12 mouse cellular contexts compared by ENCODE assay signal in the genomic region with DNA sequence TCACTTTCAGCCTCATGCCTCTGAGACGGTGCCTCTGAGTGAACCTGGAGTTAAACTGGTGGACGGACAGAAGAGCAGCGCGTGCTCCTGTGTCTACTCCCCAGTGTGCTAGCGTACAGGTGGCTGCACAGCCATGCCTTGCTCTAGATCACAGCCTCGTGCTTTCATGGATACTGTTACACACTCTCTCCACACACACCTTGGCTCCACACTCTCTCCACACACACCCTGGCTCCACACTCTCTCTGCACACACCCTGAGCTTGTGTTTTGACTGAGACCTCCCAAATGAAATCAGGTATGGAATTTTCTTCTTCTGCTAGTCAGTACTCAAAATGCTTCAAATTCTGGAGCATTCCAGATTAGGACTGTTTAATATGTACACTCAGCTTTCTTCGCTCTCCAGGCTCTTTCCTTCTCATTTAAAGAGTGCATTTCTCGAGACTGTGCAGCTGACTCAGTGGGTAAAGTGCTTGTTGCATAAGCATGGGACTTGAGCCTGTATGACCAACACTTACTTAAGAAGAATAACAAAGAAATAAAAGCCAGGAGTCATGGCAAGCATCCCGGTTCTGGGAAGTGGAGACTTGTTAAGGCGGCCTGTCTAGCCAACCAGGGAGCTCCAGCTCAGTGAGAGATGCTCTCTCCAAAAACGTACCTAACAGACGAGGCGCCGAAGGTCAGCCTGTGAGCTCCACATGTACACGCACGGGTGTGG. TPM values are rescaled to one million over a fixed set of nuclear protein-coding genes. Genes with fewer than 3 reads are reported as not detected.
DNase-seq lines count a peak whose midpoint lies in the region; ATAC-seq and TF ChIP-seq lines count a peak whose summit lies in the region.
"Had no signal": no experiment of that assay in that cellular context is flagged by ENCODE, and none has a peak within 500 bp of the region (broad histone marks: within the 10 kb centered on the region; RNA-seq: fewer than 3 reads in every experiment).

No protein-coding gene starts in this region.

- TF ChIP-seq CTCF in kidney, adult 2 months (conservative IDR thresholded peaks at IDR 0.05; ENCODE audit: insufficient read depth, insufficient read length, low read depth, low read length), result no peak

- WGBS in kidney, adult 2 months, result 75% methylated on average over 16 of the region's 16 CpGs
- WGBS in intestine, embryonic 16.5 days, result 83% methylated on average over 16 of the region's 16 CpGs

- no peaks in the 10 kb centered on the region; the same call in 1 of the 2 replicates for H3K4me1 ChIP-seq in kidney, adult 2 months (ENCODE audit: control insufficient read depth, insufficient read depth, low read length)
- no peaks in the 10 kb centered on the region for H3K4me1 ChIP-seq in intestine, embryonic 16.5 days (ENCODE audit: control insufficient read depth, insufficient read depth, low read length)
- H3K4me1 ChIP-seq: heart, embryonic 15.5 days had no signal

- no peak overlapping the region for H3K27ac ChIP-seq in kidney, adult 2 months (ENCODE audit: insufficient read depth, low read depth, low read length)
- H3K27ac ChIP-seq in intestine, embryonic 16.5 days (ENCODE audit: low read length), result no peak overlapping the region
- H3K27ac ChIP-seq: heart, embryonic 15.5 days; liver, embryonic 12.5 days had no signal

- peak; percentile 21; the same call in 1 of the 2 replicates for ATAC-seq in intestine, embryonic 16.5 days
- peak; percentile 30; the same call in 1 of the 2 replicates for ATAC-seq in megakaryocyte-erythroid progenitor cell, adult 5-6 weeks (replicated peaks; ENCODE audit: low FRiP score, low TSS enrichment, poor library complexity, severe bottlenecking)
- no peak for ATAC-seq in erythroblast, adult 5-6 weeks (replicated peaks; ENCODE audit: low FRiP score, poor library complexity, severe bottlenecking)
- ATAC-seq: liver, embryonic 12.5 days had no signal

- TF ChIP-seq POLR2A in kidney, adult 2 months (IDR thresholded peaks at IDR 0.05; ENCODE audit: low read depth, low read length), result no peak

- no peaks in the 10 kb centered on the region for H3K27me3 ChIP-seq in kidney, adult 2 months (replicated peaks; ENCODE audit: control insufficient read depth, insufficient read depth, low read length)
- H3K27me3 ChIP-seq in intestine, embryonic 16.5 days (replicated peaks; ENCODE audit: control insufficient read depth, insufficient read depth, low read length), result no peaks in the 10 kb centered on the region
- H3K27me3 ChIP-seq: heart, embryonic 15.5 days; liver, embryonic 12.5 days had no signal

- H3K4me2 ChIP-seq in intestine, embryonic 16.5 days (ENCODE audit: low read depth, low read length), result no peak overlapping the region
- H3K4me2 ChIP-seq: heart, embryonic 15.5 days; liver, embryonic 12.5 days had no signal

- peak; percentile 17 for DNase-seq in kidney, adult 2 months
- DNase-seq in kidney, postnatal 14 days, result no peak
- DNase-seq in gastrocnemius, adult 18-20 months (ENCODE audit: low spot score), result peak; percentile 69
- DNase-seq in layer of hippocampus, adult 9-11 months, result no peak
- no peak for DNase-seq in cerebellum, postnatal 14 days
- DNase-seq: cerebellum, adult 11 months; kidney, postnatal 10 days had no signal

- H3K4me3 ChIP-seq in kidney, adult 2 months (ENCODE audit: insufficient read depth, low read depth, low read length), result no peak overlapping the region
- no peak overlapping the region for H3K4me3 ChIP-seq in intestine, embryonic 16.5 days (ENCODE audit: low read length)
- H3K4me3 ChIP-seq: heart, embryonic 15.5 days; liver, embryonic 12.5 days had no signal

- no peaks in the 10 kb centered on the region for H3K36me3 ChIP-seq in kidney, adult 2 months (ENCODE audit: control insufficient read depth, insufficient read depth, low read length)
- no peaks in the 10 kb centered on the region for H3K36me3 ChIP-seq in intestine, embryonic 16.5 days (ENCODE audit: control insufficient read depth, insufficient read depth, low read length)
- H3K36me3 ChIP-seq: heart, embryonic 15.5 days; liver, embryonic 12.5 days had no signal

- H3K9me3 ChIP-seq in intestine, embryonic 16.5 days (ENCODE audit: control insufficient read depth, low read length), result no peaks in the 10 kb centered on the region
- H3K9me3 ChIP-seq: heart, embryonic 15.5 days; liver, embryonic 12.5 days had no signal

- no peak overlapping the region for H3K9ac ChIP-seq in intestine, embryonic 16.5 days (ENCODE audit: low read depth, low read length)
- H3K9ac ChIP-seq: heart, embryonic 15.5 days; liver, embryonic 12.5 days had no signal

RNA-seq across cellular contexts. Expression of a gene that starts 51.1 kb away (rescaled TPM):
- 5.6 and 8.1 TPM in 2 replicates for polyA plus RNA-seq in kidney, adult 2 months (2012; rRNA removed)
- total RNA-seq in gastrocnemius, adult 18-20 months (2021), result 10 to 100 TPM; 55.7 to 56.1 TPM
- 164 and 181 TPM in 2 replicates for polyA plus RNA-seq in intestine, embryonic 16.5 days (2015; fragmentation: Nextera tagmentation; extraction: Ambion mirVana)
- 190 and 235 TPM in 2 replicates for total RNA-seq in megakaryocyte-erythroid progenitor cell, adult 5-6 weeks (2014; fragmentation: Nextera tagmentation)
- 361 and 387 TPM in 2 replicates for total RNA-seq in megakaryocyte-erythroid progenitor cell, adult 5-6 weeks (2017)
- 48.9 and 88.4 TPM in 2 replicates for total RNA-seq in erythroblast, adult 5-6 weeks (2015; ENCODE audit: low replicate concordance)
- total RNA-seq in erythroblast, adult 5-6 weeks (2017; ENCODE audit: low replicate concordance), result 38.1 and 40.6 TPM in 2 replicates

Comparison
In these comparisons a context has a peak if more than half of its experiments do, and no peak if none do; other contexts are left out.
1. DNase-seq: peak in kidney, adult 2 months (single experiment) and gastrocnemius, adult 18-20 months (single experiment); none in kidney, postnatal 14 days (single experiment), layer of hippocampus, adult 9-11 months (single experiment) and cerebellum, postnatal 14 days (0 of 2).